Mouse (Mus musculus) embryonic fibroblast, embryonic 13.5 days (primary cell): ENCODE data around the gene Mpped2.

Experiments
- CTCF ChIP-seq: IDR thresholded peaks from 2 replicates; pipeline ENCODE4 v1.5.1; 2011; ENCODE audit warnings: mild to moderate bottlenecking, control low read depth, low read length, moderate library complexity, borderline replicate concordance; ENCODE audit not compliant: insufficient read depth
- POLR2A ChIP-seq: IDR thresholded peaks from 2 replicates; pipeline ENCODE4 v1.6.1; 2011; ENCODE audit warnings: low read depth, mild to moderate bottlenecking, control low read depth, low read length, moderate library complexity

DNA sequence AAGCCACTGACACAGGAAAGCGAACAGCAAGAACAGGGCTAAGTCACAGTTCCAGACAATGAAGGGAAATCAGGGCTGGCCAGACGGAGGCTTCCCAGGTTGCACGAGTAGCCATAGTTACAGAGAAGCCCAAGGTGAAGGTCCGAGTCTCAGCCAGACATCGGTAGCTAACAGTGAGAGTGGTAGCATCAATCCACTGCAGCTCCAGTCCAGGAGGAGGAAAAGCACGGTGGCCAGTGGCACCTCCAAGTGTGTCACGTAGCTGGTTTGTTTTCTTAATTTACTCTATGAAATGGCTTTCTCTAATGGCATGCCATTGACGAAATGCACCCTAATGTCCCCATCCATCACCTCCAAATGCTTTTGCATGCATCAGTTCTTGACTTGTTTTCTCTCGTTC, 180.1 kb downstream of the Mpped2 start:
- no peak for TF ChIP-seq CTCF
- TF ChIP-seq POLR2A = no peak
